Mouse (Mus musculus) heart, adult 18-20 months (tissue): ENCODE data around the gene Six3. TPM values are rescaled to one million over a fixed set of nuclear protein-coding genes. Genes with fewer than 3 reads are reported as not detected.

ENCODE experiments used
- DNase-seq, 2 experiments: peaks; one replicate each; pipeline ENCODE4 v3.0.0; 2021 to 2022; ENCODE audit warnings: mixed read lengths in 1 of 2
- total RNA-seq, 2 experiments: library from RNA; stranded (reverse); gene quantifications; 2 replicates each; pipeline ENCODE4 v1.2.3; 2021

Six3 gene
- total RNA-seq, 2 experiments from 2014 or later = not detected

- no peak for DNase-seq
These were observed 712 bp upstream of the Six3 start for GRCm38 (mm10) chr17:85612526-85613265.

GRCm38 (mm10) chr17:85614011-85614721 is 758 bp downstream of the Six3 start:
- no peak for DNase-seq

DNA sequence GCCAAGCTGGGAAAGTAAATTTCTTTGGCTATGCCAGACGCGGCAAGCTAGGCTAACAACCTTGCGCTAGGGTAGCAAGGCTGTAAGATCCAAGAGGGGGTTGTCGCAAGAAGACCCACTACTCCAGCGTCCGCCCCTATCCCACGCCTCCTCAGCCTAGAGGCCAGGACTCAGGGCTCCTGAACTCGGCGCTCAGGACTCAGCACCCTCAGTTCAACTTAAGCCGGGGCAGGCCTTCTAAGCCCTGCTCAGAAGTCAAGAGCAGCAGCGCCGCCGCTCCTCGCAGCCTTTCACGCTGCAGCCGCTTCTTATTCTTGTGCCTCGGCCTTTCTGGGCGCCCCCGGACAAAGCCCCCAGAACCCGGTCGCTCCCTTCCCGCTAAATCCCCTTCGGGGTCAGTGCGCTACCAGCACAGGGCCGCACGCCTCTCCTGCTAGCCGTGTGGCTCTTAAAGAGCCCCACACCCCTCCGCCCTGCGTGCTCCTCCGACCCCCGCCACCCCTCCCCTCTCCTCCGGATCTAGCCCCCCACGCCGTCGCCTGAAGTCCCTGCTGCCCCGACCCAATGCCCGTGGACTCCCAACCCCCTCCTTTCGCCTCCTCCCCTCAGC is 1.4 kb downstream of the Six3 start:
- no peak for DNase-seq

DNA sequence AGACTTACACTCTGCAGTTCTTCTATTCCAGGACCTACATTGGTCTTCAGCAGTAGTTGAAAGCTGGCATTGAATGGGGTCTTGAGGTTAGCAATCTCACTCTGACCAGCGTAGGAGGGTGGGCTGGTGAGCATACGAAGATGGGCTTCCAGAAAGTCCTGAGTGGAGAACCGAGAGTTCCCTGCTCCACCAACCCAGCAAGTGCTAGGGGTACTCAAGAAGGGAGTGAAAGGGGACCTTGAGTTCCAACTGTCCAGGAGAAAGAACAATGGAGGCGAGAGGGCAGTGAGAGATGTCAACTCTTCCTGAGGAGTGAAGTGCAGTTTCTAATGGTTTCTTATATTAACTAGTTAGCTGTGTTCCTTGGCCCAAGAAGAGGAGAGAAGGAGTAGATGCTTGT is 2.2 kb downstream of the Six3 start:
- no peak for DNase-seq

GRCm38 (mm10) chr17:85616526-85617500 is 3.4 kb downstream of the Six3 start:
- no peak for DNase-seq

DNA sequence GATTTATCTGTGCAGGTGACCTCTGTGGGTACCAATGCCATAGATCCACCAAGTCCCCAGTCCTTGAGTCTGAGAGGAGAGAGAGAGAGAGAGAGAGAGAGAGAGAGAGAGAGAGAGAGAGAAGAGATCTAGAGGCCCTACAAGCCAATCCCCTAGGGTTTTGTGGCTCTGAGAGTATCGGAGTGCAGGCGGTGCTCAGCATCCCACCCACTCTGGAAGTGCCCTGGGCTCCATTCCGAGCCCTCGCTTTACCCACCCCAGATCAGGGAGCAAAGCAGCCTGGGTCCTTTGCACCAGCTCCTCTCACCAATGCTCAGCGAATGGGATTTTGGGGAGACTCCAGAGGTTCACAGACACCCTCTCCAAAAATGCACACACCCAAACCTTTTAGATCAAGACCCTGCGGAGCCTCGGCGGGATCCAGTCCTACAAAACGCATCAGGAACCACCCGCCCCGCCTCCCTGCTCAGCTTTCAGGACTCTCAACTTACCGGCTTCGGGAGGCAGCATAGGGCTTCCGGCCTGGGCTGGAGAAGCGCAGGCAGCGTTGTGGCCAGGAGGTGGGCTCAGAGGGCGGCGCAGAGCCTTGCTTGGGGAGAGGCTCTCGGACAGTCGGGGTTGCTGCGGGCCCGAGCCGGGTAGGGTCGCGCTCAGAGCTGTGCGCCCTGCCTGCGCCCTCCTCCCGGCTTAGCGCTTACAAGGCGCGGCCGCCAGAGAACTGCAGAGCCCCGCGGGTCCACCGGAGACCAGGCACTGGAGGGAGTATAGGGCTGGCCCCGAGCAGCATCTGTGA is 4.4 kb downstream of the Six3 start:
- no peak for DNase-seq

- DNase-seq = no peak
These were observed 5.1 kb downstream of the Six3 start for GRCm38 (mm10) chr17:85618359-85619112.

DNA sequence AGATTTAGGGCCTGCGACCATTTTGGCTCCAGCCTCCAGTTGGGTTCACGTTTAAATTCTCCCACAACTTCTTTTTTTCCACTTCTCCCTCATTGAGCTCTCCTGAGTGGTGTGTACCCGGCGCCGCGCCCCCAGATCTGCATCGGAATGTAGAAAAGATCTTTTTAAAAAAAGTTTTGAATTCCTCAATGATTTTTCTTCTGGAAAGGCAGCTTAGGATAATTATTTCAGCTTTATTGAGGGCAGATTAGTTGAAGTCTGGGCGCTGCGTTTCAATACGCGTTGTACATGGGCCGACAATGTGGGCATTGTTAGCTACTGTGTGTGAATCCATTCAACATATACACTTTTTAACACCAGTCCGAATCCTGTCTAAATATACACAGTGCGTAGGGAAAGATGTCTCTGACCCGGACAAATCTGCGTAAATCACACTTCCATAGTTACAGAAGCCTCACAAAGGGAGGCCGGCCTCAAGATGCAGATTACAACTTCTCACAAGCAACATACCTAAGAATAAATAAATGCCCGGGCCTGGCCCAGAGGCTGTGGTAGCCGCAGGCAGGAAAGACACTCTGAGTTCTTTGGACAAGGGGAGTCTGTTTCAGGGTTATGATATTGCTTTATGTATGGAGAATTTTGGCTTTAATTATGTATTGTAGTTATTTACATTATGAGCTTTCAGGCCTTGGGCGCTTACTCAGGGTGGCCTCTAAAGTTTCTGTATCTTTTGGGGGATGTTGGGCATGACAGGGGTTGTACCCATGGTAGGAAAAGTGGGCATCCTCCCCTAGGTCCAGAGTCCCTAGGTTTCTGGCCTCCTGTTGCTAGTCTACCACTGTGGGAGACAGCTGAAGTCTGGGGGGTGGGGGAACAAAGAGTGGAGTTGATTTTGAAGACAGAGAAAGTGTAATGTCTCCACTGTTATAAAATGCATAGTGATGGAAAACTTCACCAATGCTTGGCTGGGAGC is 6.0 kb downstream of the Six3 start:
- no peak for DNase-seq

GRCm38 (mm10) chr17:85620086-85620481 is 6.7 kb downstream of the Six3 start:
- DNase-seq = no peak

DNA sequence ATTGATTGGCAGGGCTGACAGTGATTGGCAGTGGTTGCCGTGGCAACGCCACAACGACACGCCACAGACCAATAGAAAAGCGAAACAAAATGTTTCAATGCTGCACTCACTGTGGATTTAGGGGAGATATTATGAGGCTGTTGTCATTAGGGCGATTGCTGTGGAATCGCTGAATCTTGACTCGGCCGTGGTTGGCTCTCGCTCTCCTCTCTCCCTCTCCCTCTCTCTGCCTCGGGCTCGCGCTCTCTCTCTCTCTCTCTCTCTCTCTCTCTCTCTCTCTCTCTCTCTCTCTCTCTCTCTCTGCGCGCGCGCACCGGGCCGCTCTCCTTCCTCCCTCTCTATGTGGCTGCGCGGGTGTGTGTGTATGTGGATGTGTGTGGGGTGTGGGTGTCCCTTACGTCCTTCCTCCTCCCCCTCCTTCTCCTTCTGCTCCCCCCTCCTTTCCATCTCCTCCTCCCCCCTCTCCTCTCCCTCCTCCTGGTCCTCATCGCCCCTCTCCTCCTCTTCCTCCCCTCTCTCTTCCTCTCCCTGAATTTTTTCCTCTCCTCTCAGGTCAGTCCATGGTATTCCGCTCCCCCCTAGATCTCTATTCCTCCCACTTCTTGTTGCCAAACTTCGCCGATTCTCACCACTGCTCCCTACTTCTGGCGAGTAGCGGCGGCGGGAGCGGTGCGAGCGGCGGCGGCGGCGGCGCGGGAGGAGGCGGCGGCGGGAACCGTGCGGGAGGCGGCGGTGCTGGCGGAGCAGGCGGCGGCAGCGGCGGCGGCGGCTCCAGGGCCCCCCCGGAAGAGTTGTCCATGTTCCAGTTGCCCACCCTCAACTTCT is 7.5 kb downstream of the Six3 start:
- no peak for DNase-seq

- DNase-seq = no peak
These were observed 8.3 kb downstream of the Six3 start for GRCm38 (mm10) chr17:85621505-85622310.

GRCm38 (mm10) chr17:85622493-85623157 is 9.2 kb downstream of the Six3 start:
- no peak for DNase-seq

GRCm38 (mm10) chr17:85623161-85624050 is 10.0 kb downstream of the Six3 start:
- DNase-seq = no peak

DNA sequence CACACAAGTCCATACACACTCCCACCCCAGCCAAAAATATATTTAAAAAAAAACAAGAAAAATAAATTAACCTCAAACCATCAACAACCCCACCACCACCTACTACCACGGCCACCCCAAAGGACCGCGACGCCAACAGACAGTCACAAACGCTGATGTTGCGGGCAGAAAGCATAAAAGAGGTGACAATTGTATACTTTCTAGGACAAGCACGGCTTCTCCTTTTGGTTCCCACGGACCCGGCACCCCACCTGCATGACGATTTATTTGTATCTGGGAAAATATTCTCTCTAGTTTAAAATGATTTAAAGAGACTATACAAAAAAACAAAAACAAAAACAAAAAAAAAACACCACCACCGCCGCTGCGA is 10.6 kb downstream of the Six3 start:
- no peak for DNase-seq

DNA sequence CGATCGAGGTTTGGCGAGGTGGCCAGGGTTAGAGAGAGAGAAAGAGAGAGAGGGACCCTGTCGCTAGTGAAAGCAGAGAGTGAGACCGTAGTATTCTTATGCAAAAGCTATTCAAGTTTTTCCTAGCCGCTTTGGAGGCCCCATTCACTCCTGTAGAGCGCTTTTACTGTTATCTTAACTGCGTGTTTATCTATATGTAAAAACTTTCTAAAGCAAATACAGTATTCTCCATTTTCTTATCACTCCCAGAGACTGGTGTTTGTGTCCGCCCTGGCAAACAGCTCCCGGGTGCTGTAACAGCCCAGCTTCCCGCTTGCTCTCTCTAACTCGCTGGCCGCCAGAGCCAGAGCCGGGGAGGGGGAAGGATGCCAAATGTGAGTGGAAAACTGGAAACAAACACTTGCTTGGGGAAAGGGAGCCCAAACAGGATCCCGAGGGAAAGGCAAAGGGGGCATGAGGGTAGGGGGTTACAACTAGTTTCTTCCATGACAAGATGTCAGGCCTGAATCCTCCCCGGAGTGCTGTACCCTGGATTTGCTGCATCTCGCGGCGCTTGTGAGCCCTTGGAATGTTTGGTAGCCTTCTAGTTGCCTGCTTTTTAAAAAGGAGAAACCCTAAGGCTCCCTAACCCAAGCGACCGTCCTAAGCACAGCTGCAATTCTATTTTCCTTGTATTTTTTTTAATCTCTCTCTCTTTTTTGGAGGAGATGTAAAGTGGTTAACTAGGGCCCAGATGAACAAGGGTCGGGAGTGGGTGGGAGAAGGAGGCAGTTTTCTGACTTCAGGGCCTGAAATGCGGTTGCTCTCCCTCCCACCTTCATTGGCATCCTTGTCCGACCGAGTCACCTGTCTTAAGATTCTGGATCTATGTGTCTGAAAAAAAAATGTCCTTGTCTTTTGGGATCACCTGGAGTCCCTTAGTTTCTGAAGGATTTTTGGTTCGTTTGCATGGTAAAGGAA is 11.9 kb downstream of the Six3 start:
- peak in 1 of 2 experiments; percentile 41 for DNase-seq
